9 mouse cellular contexts compared by ENCODE assay signal in genomic region chr5:123891669-123892068, GRCm38 (mm10). TPM values are rescaled to one million over a fixed set of nuclear protein-coding genes. Genes with fewer than 3 reads are reported as not detected.
DNase-seq lines count a peak whose midpoint lies in the region; ATAC-seq and TF ChIP-seq lines count a peak whose summit lies in the region.
"Had no signal": no experiment of that assay in that cellular context is flagged by ENCODE, and none has a peak within 500 bp of the region (broad histone marks: within the 10 kb centered on the region; RNA-seq: fewer than 3 reads in every experiment).

No protein-coding gene starts in this region.

- no peaks in the 10 kb centered on the region for H3K36me3 ChIP-seq in forebrain, embryonic 14.5 days (ENCODE audit: control insufficient read depth, insufficient read depth, low read length)
- no peaks in the 10 kb centered on the region for H3K36me3 ChIP-seq in forebrain, embryonic 15.5 days
- H3K36me3 ChIP-seq in lung, embryonic 14.5 days (ENCODE audit: insufficient read depth) = no peaks in the 10 kb centered on the region
- H3K36me3 ChIP-seq in splenic B cell, adult 2 months (ENCODE audit: control insufficient read depth, insufficient read depth, low read length, poor library complexity, severe bottlenecking) = no peaks in the 10 kb centered on the region

- no peak overlapping the region for H3K4me3 ChIP-seq in forebrain, embryonic 14.5 days (ENCODE audit: low read depth, low read length)
- no peak overlapping the region for H3K4me3 ChIP-seq in forebrain, embryonic 15.5 days
- no peak overlapping the region for H3K4me3 ChIP-seq in lung, embryonic 14.5 days (ENCODE audit: low read depth, low read length)
- no peak overlapping the region for H3K4me3 ChIP-seq in lung, adult 2 months (replicated peaks; ENCODE audit: extremely low read depth, low read depth, low read length)

- no peaks in the 10 kb centered on the region for H3K9me3 ChIP-seq in forebrain, embryonic 14.5 days (replicated peaks; ENCODE audit: control insufficient read depth, low read length)
- no peaks in the 10 kb centered on the region for H3K9me3 ChIP-seq in forebrain, embryonic 15.5 days
- H3K9me3 ChIP-seq in lung, embryonic 14.5 days (ENCODE audit: low read depth, low read length) = no peaks in the 10 kb centered on the region

- H3K9ac ChIP-seq in forebrain, embryonic 14.5 days (ENCODE audit: low read length) = no peak overlapping the region
- no peak overlapping the region for H3K9ac ChIP-seq in forebrain, embryonic 15.5 days (replicated peaks)
- no peak overlapping the region for H3K9ac ChIP-seq in lung, embryonic 14.5 days

- H3K4me1 ChIP-seq in forebrain, embryonic 14.5 days (ENCODE audit: control insufficient read depth, insufficient read depth, low read length) = no peaks in the 10 kb centered on the region
- no peaks in the 10 kb centered on the region for H3K4me1 ChIP-seq in forebrain, embryonic 15.5 days
- no peaks in the 10 kb centered on the region for H3K4me1 ChIP-seq in lung, embryonic 14.5 days (ENCODE audit: insufficient read depth)
- H3K4me1 ChIP-seq in lung, adult 2 months (ENCODE audit: control insufficient read depth, insufficient read depth, low read length) = no peaks in the 10 kb centered on the region

- 40% methylated on average over 6 of the region's 6 CpGs for WGBS in forebrain, embryonic 14.5 days
- 54% methylated on average over 6 of the region's 6 CpGs for WGBS in forebrain, embryonic 15.5 days
- WGBS in lung, embryonic 14.5 days = 34% methylated on average over 6 of the region's 6 CpGs
- 26% methylated on average over 6 of the region's 6 CpGs for WGBS in lung, adult 2 months

- H3K4me2 ChIP-seq in forebrain, embryonic 14.5 days (ENCODE audit: low read length) = no peak overlapping the region
- no peak overlapping the region; the same call in 1 of the 2 replicates for H3K4me2 ChIP-seq in forebrain, embryonic 15.5 days (replicated peaks)
- no peak overlapping the region for H3K4me2 ChIP-seq in lung, embryonic 14.5 days

- TF ChIP-seq CTCF in lung, embryonic 14.5 days (IDR thresholded peaks at IDR 0.05; ENCODE audit: low read depth) = no peak
- TF ChIP-seq CTCF in lung, adult 2 months (IDR thresholded peaks at IDR 0.05; ENCODE audit: insufficient read depth, low read length) = no peak

- no peak overlapping the region for H3K27ac ChIP-seq in forebrain, embryonic 14.5 days (ENCODE audit: low read depth, low read length)
- no peak overlapping the region for H3K27ac ChIP-seq in forebrain, embryonic 15.5 days (replicated peaks)
- H3K27ac ChIP-seq in lung, embryonic 14.5 days (ENCODE audit: low read depth) = no peak overlapping the region

- H3K27me3 ChIP-seq in forebrain, embryonic 14.5 days (replicated peaks; ENCODE audit: control insufficient read depth, insufficient read depth, low read length) = no peaks in the 10 kb centered on the region
- no peaks in the 10 kb centered on the region for H3K27me3 ChIP-seq in forebrain, embryonic 15.5 days
- H3K27me3 ChIP-seq in lung, embryonic 14.5 days (ENCODE audit: insufficient read depth, low read length) = no peaks in the 10 kb centered on the region
- no peaks in the 10 kb centered on the region for H3K27me3 ChIP-seq in splenic B cell, adult 2 months (ENCODE audit: control insufficient read depth, insufficient read depth, low read length, poor library complexity, severe bottlenecking)

- DNase-seq in forebrain, embryonic 14.5 days (ENCODE audit: low spot score) = peak; percentile 47
- peak; percentile 53 for DNase-seq in lung, embryonic 14.5 days
- no peak for DNase-seq in lung, adult 2 months
- DNase-seq in T-cell, adult 2 months (ENCODE audit: low spot score) = peak; percentile 48
- DNase-seq in layer of hippocampus, adult 18-20 months (ENCODE audit: low spot score in 2 of 2) = peak; percentile 19 to 70
- peak; percentile 83 for DNase-seq in splenic B cell, adult 2 months (ENCODE audit: low read depth, low spot score)
- no peak for DNase-seq in gastrocnemius, postnatal 14 days

- TF ChIP-seq POLR2A in lung, adult 2 months (IDR thresholded peaks at IDR 0.05; ENCODE audit: borderline replicate concordance, extremely low read depth, low read depth, low read length) = no peak

- no peak for ATAC-seq in forebrain, embryonic 14.5 days
- no peak for ATAC-seq in forebrain, embryonic 15.5 days (replicated peaks)
- ATAC-seq in lung, embryonic 14.5 days (ENCODE audit: insufficient read depth) = no peak

- intact Hi-C loops in gastrocnemius, postnatal 14 days (cut with DNase I; ENCODE audit: low total_unique reads) = loop anchor here (10.0 kb wide), 1 partner anchor 247 kb away; no protein-coding TSS in a partner anchor

RNA-seq across cellular contexts. Expression of gene Hcar1, which starts 11.8 kb away (rescaled TPM):
- polyA plus RNA-seq in forebrain, embryonic 14.5 days (2014; fragmentation: Nextera tagmentation; extraction: Ambion mirVana) = 0.17 and 0.27 TPM in 2 replicates
- polyA plus RNA-seq in forebrain, embryonic 15.5 days (2015; fragmentation: Nextera tagmentation; extraction: Ambion mirVana) = 0.24 and 0.29 TPM in 2 replicates
- 0.66 and 0.81 TPM in 2 replicates for polyA plus RNA-seq in lung, embryonic 14.5 days (2014; fragmentation: Nextera tagmentation; extraction: Ambion mirVana)
- 1.4 and 2.7 TPM in 2 replicates for polyA plus RNA-seq in lung, adult 2 months (2012; rRNA removed)
- under 1 TPM; 0.74 to 0.86 TPM for total RNA-seq in layer of hippocampus, adult 18-20 months (2021)
- under 1 TPM; 0.11 to 0.31 TPM for total RNA-seq in gastrocnemius, postnatal 14 days (2021)

RNA-seq across cellular contexts. Expression of gene Denr, which starts 15.3 kb away (rescaled TPM):
- 95.3 and 127 TPM in 2 replicates for polyA plus RNA-seq in forebrain, embryonic 14.5 days (2014; fragmentation: Nextera tagmentation; extraction: Ambion mirVana)
- 143 and 146 TPM in 2 replicates for polyA plus RNA-seq in forebrain, embryonic 15.5 days (2015; fragmentation: Nextera tagmentation; extraction: Ambion mirVana)
- polyA plus RNA-seq in lung, embryonic 14.5 days (2014; fragmentation: Nextera tagmentation; extraction: Ambion mirVana) = 130 and 137 TPM in 2 replicates
- polyA plus RNA-seq in lung, adult 2 months (2012; rRNA removed) = 18.7 and 20.3 TPM in 2 replicates
- total RNA-seq in layer of hippocampus, adult 18-20 months (2021) = 10 to 100 TPM; 64.9 TPM
- 10 to 100 TPM; 45.4 to 55.2 TPM for total RNA-seq in gastrocnemius, postnatal 14 days (2021)

RNA-seq across cellular contexts. Expression of gene Hcar2, which starts 26.4 kb away (rescaled TPM):
- not detected in 2 replicates for polyA plus RNA-seq in forebrain, embryonic 14.5 days (2014; fragmentation: Nextera tagmentation; extraction: Ambion mirVana)
- polyA plus RNA-seq in forebrain, embryonic 15.5 days (2015; fragmentation: Nextera tagmentation; extraction: Ambion mirVana) = not detected in 2 replicates
- not detected in 2 replicates for polyA plus RNA-seq in lung, embryonic 14.5 days (2014; fragmentation: Nextera tagmentation; extraction: Ambion mirVana)
- polyA plus RNA-seq in lung, adult 2 months (2012; rRNA removed) = 6.0 and 12.9 TPM in 2 replicates
- total RNA-seq in layer of hippocampus, adult 18-20 months (2021) = under 1 TPM in 1 of 2 experiments, not detected in 1; 0.27 TPM
- total RNA-seq in gastrocnemius, postnatal 14 days (2021) = not detected
- polyA plus RNA-seq: neural tube, embryonic 14.5 days had no signal

RNA-seq across cellular contexts. Expression of gene Gm43518, which starts 35.5 kb away (rescaled TPM):
- polyA plus RNA-seq in forebrain, embryonic 14.5 days (2014; fragmentation: Nextera tagmentation; extraction: Ambion mirVana) = 0.70 and 0.88 TPM in 2 replicates
- polyA plus RNA-seq in forebrain, embryonic 15.5 days (2015; fragmentation: Nextera tagmentation; extraction: Ambion mirVana) = 1.8 and 3.7 TPM in 2 replicates
- polyA plus RNA-seq in lung, embryonic 14.5 days (2014; fragmentation: Nextera tagmentation; extraction: Ambion mirVana) = 0.95 and 1.4 TPM in 2 replicates
- polyA plus RNA-seq in lung, adult 2 months (2012; rRNA removed) = 0.41 and 0.53 TPM in 2 replicates
- total RNA-seq in layer of hippocampus, adult 18-20 months (2021) = 1 to 10 TPM in 1 of 2 experiments, not detected in 1; 1.6 TPM
- under 1 TPM in 1 of 2 experiments, not detected in 1; 0.72 TPM for total RNA-seq in gastrocnemius, postnatal 14 days (2021)

RNA-seq across cellular contexts. Expression of gene Ccdc62, which starts 38.8 kb away (rescaled TPM):
- polyA plus RNA-seq in forebrain, embryonic 14.5 days (2014; fragmentation: Nextera tagmentation; extraction: Ambion mirVana) = 4.3 and 5.3 TPM in 2 replicates
- 3.5 and 5.8 TPM in 2 replicates for polyA plus RNA-seq in forebrain, embryonic 15.5 days (2015; fragmentation: Nextera tagmentation; extraction: Ambion mirVana)
- polyA plus RNA-seq in lung, embryonic 14.5 days (2014; fragmentation: Nextera tagmentation; extraction: Ambion mirVana) = 8.3 and 9.3 TPM in 2 replicates
- 2.0 and 3.2 TPM in 2 replicates for polyA plus RNA-seq in lung, adult 2 months (2012; rRNA removed)
- total RNA-seq in layer of hippocampus, adult 18-20 months (2021) = 1 to 10 TPM; 1.3 to 2.4 TPM
- 1 to 10 TPM; 1.2 TPM for total RNA-seq in gastrocnemius, postnatal 14 days (2021)

Comparison
In these comparisons a context has a peak if more than half of its experiments do, and no peak if none do; other contexts are left out.
1. DNase-seq: peak in forebrain, embryonic 14.5 days (single experiment), lung, embryonic 14.5 days (single experiment), T-cell, adult 2 months (single experiment), layer of hippocampus, adult 18-20 months (2 of 2) and splenic B cell, adult 2 months (single experiment); none in lung, adult 2 months (single experiment) and gastrocnemius, postnatal 14 days (single experiment).